Mouse (Mus musculus) neural tube, embryonic 14.5 days (tissue): Measurements from ENCODE around the gene Tcte1. TPM values are rescaled to one million over a fixed set of nuclear protein-coding genes. Genes with fewer than 3 reads are reported as not detected.
A peak's percentile ranks its signal among the peaks of the same experiment; 100 is the strongest.

ENCODE experiments used
- ATAC-seq: fragments of 200-750 bp; cut with Nextera tagmentation; 2 replicates; pipeline ENCODE4 v1.8.0; 2017; ENCODE audit warnings: low read depth, mild to moderate bottlenecking, moderate TSS enrichment, moderate library complexity
- H3K27ac ChIP-seq: fragments of 300-500 bp; sonication (generic); 2 replicates; pipeline ENCODE4 v1.5.1; 2014; ENCODE audit warnings: low read depth, mild to moderate bottlenecking, control low read depth, low read length, moderate library complexity, mixed read lengths
- H3K27me3 ChIP-seq: fragments of 300-500 bp; sonication (generic); 2 replicates; pipeline ENCODE4 v1.6.1; 2014; ENCODE audit warnings: low read length; ENCODE audit not compliant: control insufficient read depth, insufficient read depth
- H3K36me3 ChIP-seq: fragments of 300-500 bp; sonication (generic); 2 replicates; pipeline ENCODE4 v1.6.1; 2014; ENCODE audit warnings: low read length, mixed read lengths; ENCODE audit not compliant: control insufficient read depth, insufficient read depth
- H3K4me1 ChIP-seq: fragments of 300-500 bp; sonication (generic); 2 replicates; pipeline ENCODE4 v1.6.1; 2014; ENCODE audit warnings: low read length; ENCODE audit not compliant: control insufficient read depth, insufficient read depth
- H3K4me2 ChIP-seq: fragments of 300-500 bp; sonication (generic); 2 replicates; pipeline ENCODE4 v1.6.1; 2014; ENCODE audit warnings: mild to moderate bottlenecking, low read depth, low read length, control low read depth
- H3K4me3 ChIP-seq: fragments of 300-500 bp; sonication (generic); 2 replicates; pipeline ENCODE4 v1.5.1; 2014; ENCODE audit warnings: low read depth, low read length, control low read depth, mixed read lengths
- H3K9ac ChIP-seq: fragments of 300-500 bp; sonication (generic); replicated peaks from 2 replicates; pipeline ENCODE4 v1.6.1; 2014; ENCODE audit warnings: low read depth, mild to moderate bottlenecking, control low read depth, low read length, mixed read lengths
- H3K9me3 ChIP-seq: fragments of 300-500 bp; sonication (generic); 2 replicates; pipeline ENCODE4 v1.6.1; 2016; ENCODE audit warnings: low read length; ENCODE audit not compliant: control insufficient read depth
- WGBS: fragments of 180-500 bp; shearing (Covaris S2); extraction: QIAGEN DNeasy Blood & Tissue Kit; methylation state at CpG from one replicate; pipeline ENCODE4 v1.1.7; 2014; 5-methylcytosine and 5-hydroxymethylcytosine counted together
- polyA plus RNA-seq: library from polyadenylated mRNA; unstranded; fragments of >200 nt; fragmentation: Nextera tagmentation; extraction: Ambion mirVana; gene quantifications from 2 replicates; pipeline ENCODE4 v1.2.1, GENCODE M21; 2014

Tcte1 gene
- polyA plus RNA-seq, 1 experiment from 2014 or later: 4.2 TPM

DNA sequence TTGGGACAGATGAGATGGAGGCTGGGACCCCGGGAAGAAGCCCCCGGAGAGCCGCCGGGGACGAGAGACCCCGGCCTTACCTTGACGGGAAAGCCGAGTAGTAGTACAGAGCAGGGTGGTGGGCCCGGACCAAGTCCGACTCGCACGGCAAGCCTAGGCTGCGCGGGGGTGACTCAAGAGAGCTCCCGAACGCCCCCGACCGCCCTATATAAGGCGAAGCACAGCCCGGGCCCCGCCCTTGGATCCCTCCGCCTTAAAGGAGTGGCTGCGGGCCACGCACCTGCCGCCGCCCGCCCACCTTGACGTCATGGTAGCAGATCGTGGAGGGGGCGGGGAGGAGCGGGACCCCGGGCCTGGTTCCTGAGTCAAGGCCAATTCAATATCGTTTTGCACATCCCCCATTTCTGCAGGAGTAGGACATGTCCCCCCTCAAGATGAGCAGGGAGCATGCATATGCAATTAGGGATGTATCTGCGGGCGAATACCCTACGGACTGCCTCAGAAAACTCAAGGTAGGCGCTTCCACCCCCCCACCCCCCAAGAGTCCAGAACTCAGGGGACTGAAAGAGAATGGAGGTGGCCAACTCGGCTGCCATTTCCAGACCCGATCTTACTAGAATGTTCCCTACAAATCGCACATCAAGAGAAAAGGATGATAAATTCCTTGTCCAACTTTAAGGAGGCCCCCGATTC lies 50.0 kb downstream of the Tcte1 start, which contains the start of gene Hsp90ab1:
Hsp90ab1 (minus strand) TSS at position 185 of the 693 bp plus-strand sequence.
- Histone ChIP-seq H3K4me2 (peak within 1 kb of the TSS; percentile 92), H3K4me3 (peak within 1 kb of the TSS; percentile 100), H3K9me3 (no peaks in the 10 kb centered on the region), H3K27me3 (no peaks in the 10 kb centered on the region), H3K4me1 (peaks cover 20% of the 10 kb centered on the region), H3K9ac (peak within 1 kb of the TSS; percentile 98), H3K36me3 (peaks cover 35% of the 10 kb centered on the region), H3K27ac (peak within 1 kb of the TSS; percentile 99)
- ATAC-seq: peak; percentile 81
- under 1% methylated on average over 38 of the region's 41 CpGs for WGBS

GRCm38 (mm10) chr17:45573780-45574123 lies 50.5 kb downstream of the Tcte1 start:
- H3K4me2 ChIP-seq: peak overlapping the region; percentile 92
- peak; percentile 69 for ATAC-seq
- H3K4me1 ChIP-seq: peaks cover 20% of the 10 kb centered on the region
- no peaks in the 10 kb centered on the region for H3K9me3 ChIP-seq
- H3K36me3 ChIP-seq: peaks cover 30% of the 10 kb centered on the region
- peak overlapping the region; percentile 99 for H3K27ac ChIP-seq
- peak overlapping the region; percentile 100 for H3K4me3 ChIP-seq
- peak overlapping the region; percentile 98 for H3K9ac ChIP-seq
- WGBS: under 1% methylated on average over 18 of the region's 18 CpGs
- no peaks in the 10 kb centered on the region for H3K27me3 ChIP-seq

DNA sequence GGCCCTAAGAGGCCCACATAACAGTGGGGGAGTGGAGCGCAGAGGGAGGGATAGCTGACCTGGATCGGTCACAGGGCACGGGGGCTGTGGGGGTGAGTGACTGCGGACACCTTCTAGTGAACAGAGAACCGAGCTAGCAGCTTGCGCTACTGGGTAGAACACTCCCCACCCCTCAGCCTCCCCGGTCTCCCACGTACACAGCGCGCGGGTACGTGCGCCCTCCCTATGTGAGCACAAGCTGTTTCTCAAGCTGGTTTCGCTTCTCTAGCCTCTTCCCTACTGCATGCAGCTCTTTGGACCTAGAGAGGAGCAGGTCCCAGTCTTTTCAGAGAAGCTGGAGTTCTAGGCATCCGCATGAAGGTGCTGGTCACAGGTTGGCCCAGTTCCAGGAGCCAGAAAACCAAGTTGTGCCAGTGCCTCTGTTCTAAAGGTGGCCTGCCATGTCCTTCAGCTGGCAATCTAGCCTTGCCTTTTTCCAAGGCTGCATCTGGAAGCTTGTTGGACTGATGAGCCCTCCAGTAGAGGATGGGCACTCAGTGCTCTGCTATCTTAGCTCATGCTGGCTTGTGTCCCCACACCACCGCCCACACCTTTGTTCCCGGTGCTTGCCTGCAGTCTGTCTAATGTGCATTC lies 51.0 kb downstream of the Tcte1 start:
- peak; percentile 67 for ATAC-seq
- WGBS: under 1% methylated on average over 17 of the region's 17 CpGs

GRCm38 (mm10) chr17:45575123-45575897 lies 52.1 kb downstream of the Tcte1 start:
- no peaks in the 10 kb centered on the region for H3K9me3 ChIP-seq
- H3K27ac ChIP-seq: peak overlapping the region; percentile 99
- peak overlapping the region; percentile 98 for H3K9ac ChIP-seq
- peak overlapping the region; percentile 92 for H3K4me2 ChIP-seq
- 87% methylated on average over 8 of the region's 8 CpGs for WGBS
- H3K36me3 ChIP-seq: peaks cover 14% of the 10 kb centered on the region
- H3K4me1 ChIP-seq: peaks cover 20% of the 10 kb centered on the region
- no peaks in the 10 kb centered on the region for H3K27me3 ChIP-seq
- no peak for ATAC-seq
- H3K4me3 ChIP-seq: no peak overlapping the region

More for the DNA sequence above, 51.0 kb downstream of the Tcte1 start:
- Histone ChIP-seq H3K4me1 (peaks cover 20% of the 10 kb centered on the region), H3K9ac (peak overlapping the region; percentile 98), H3K4me2 (peak overlapping the region; percentile 92), H3K27me3 (no peaks in the 10 kb centered on the region), H3K9me3 (no peaks in the 10 kb centered on the region), H3K27ac (peak overlapping the region; percentile 99), H3K4me3 (peak overlapping the region; percentile 100), H3K36me3 (peaks cover 25% of the 10 kb centered on the region)

- no peak overlapping the region for H3K4me2 ChIP-seq
- H3K27ac ChIP-seq: no peak overlapping the region
- no peaks in the 10 kb centered on the region for H3K27me3 ChIP-seq
- H3K9ac ChIP-seq: no peak overlapping the region
- no peaks in the 10 kb centered on the region for H3K36me3 ChIP-seq
- H3K9me3 ChIP-seq: no peaks in the 10 kb centered on the region
- no peak for ATAC-seq
- no peak overlapping the region for H3K4me3 ChIP-seq
- 63% methylated on average over 5 of the region's 5 CpGs for WGBS
- H3K4me1 ChIP-seq: peaks cover 10% of the 10 kb centered on the region; the same call in 1 of the 2 replicates
Observed at GRCm38 (mm10) chr17:45578242-45578641, 55.0 kb downstream of the Tcte1 start.

- Histone ChIP-seq H3K4me2 (no peak overlapping the region), H3K9ac (no peak overlapping the region), H3K36me3 (no peaks in the 10 kb centered on the region), H3K4me1 (peaks cover 10% of the 10 kb centered on the region; the same call in 1 of the 2 replicates), H3K27me3 (no peaks in the 10 kb centered on the region), H3K4me3 (no peak overlapping the region), H3K9me3 (no peaks in the 10 kb centered on the region), H3K27ac (no peak overlapping the region)
- 81% methylated on average over 7 of the region's 7 CpGs for WGBS
- ATAC-seq: no peak
Observed at GRCm38 (mm10) chr17:45578843-45579242, 55.6 kb downstream of the Tcte1 start.

DNA sequence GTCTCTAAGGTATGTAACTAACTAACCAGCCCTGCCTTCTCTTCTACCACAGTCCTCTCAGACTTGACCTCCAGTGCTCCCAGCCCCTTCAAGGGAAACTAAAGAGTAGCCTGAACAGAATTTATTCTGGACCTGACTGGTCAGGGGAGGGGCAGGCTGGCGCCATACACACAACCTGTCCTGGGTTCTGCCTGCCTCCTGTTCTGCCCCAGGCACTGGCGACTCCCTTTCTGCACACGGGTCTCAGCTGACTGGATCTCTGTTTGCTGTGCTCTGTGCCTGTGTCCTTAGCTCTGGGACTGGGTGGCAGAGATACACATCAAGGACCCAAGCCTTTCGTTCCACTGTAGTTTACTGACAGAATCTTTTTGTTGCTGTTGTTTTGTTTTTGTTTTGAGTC lies 56.3 kb downstream of the Tcte1 start:
- Histone ChIP-seq H3K9me3 (no peaks in the 10 kb centered on the region), H3K27me3 (no peaks in the 10 kb centered on the region), H3K9ac (no peak overlapping the region), H3K4me2 (no peak overlapping the region), H3K36me3 (no peaks in the 10 kb centered on the region), H3K4me1 (peaks cover 10% of the 10 kb centered on the region; the same call in 1 of the 2 replicates), H3K4me3 (no peak overlapping the region), H3K27ac (no peak overlapping the region)
- ATAC-seq: no peak
- 80% methylated on average over 4 of the region's 4 CpGs for WGBS

GRCm38 (mm10) chr17:45580958-45581477 lies 57.8 kb downstream of the Tcte1 start:
- Histone ChIP-seq H3K9ac (no peak overlapping the region), H3K4me2 (no peak overlapping the region), H3K27me3 (no peaks in the 10 kb centered on the region), H3K4me1 (0 out of 2 replicates have a peak, but pooled peaks cover 3% of the 10 kb centered on the region), H3K27ac (no peak overlapping the region; the same call in 1 of the 2 replicates), H3K9me3 (no peaks in the 10 kb centered on the region), H3K4me3 (no peak overlapping the region), H3K36me3 (no peaks in the 10 kb centered on the region)
- no peak for ATAC-seq
- 46% methylated on average over 12 of the region's 12 CpGs for WGBS
